Mouse (Mus musculus) ES-Bruce4 (cell line): ENCODE measurements around the gene Wfdc12. TPM values are rescaled to one million over a fixed set of nuclear protein-coding genes. Genes with fewer than 3 reads are reported as not detected.

Experiments
- H3K27ac ChIP-seq: 2 replicates; pipeline ENCODE4 v1.5.1; 2012; ENCODE audit warnings: low read length, inconsistent platforms; ENCODE audit not compliant: insufficient read depth
- H3K27me3 ChIP-seq: 2 replicates; pipeline ENCODE4 v1.6.1; 2012; ENCODE audit warnings: mild to moderate bottlenecking, low read length, inconsistent platforms; ENCODE audit not compliant: control insufficient read depth, poor library complexity, insufficient read depth, severe bottlenecking
- H3K36me3 ChIP-seq: 2 replicates; pipeline ENCODE4 v1.6.1; 2012; ENCODE audit warnings: inconsistent platforms, mild to moderate bottlenecking, low read length, moderate library complexity; ENCODE audit not compliant: control insufficient read depth, poor library complexity, insufficient read depth, severe bottlenecking
- H3K4me1 ChIP-seq: one replicate; pipeline ENCODE4 v1.8.1; 2011; ENCODE audit warnings: low read length; ENCODE audit not compliant: control insufficient read depth, insufficient read depth
- H3K4me3 ChIP-seq: 2 replicates; pipeline ENCODE4 v1.5.1; 2011; ENCODE audit warnings: low read depth, mild to moderate bottlenecking, low read length
- H3K9ac ChIP-seq: 2 replicates; pipeline ENCODE4 v1.6.1; 2012; ENCODE audit warnings: low read depth, mild to moderate bottlenecking, inconsistent platforms; ENCODE audit not compliant: poor library complexity, severe bottlenecking
- H3K9me3 ChIP-seq: replicated peaks from 2 replicates; pipeline ENCODE4 v1.6.1; 2012; ENCODE audit warnings: mild to moderate bottlenecking, low read length, inconsistent platforms; ENCODE audit not compliant: control insufficient read depth, poor library complexity, insufficient read depth, severe bottlenecking
- CTCF ChIP-seq: IDR thresholded peaks from one replicate; pipeline ENCODE4 v1.8.1; 2011; ENCODE audit warnings: low read depth, low read length
- EP300 ChIP-seq: IDR thresholded peaks from 2 replicates; pipeline ENCODE4 v1.6.1; 2011; ENCODE audit warnings: low read depth, low read length; ENCODE audit not compliant: insufficient read depth
- POLR2A ChIP-seq: IDR thresholded peaks from one replicate; pipeline ENCODE4 v1.8.1; 2011; ENCODE audit warnings: low read length; ENCODE audit not compliant: insufficient read depth
- polyA plus RNA-seq: library from polyadenylated mRNA; stranded (reverse); fragments of >200 nt; gene quantifications from 2 replicates; pipeline ENCODE4 v1.2.4, GENCODE M21; 2011; ENCODE audit warnings: low read depth; ENCODE audit not compliant: missing spikeins, insufficient read depth, insufficient read length

Wfdc12 gene
- polyA plus RNA-seq, 1 experiment: not detected

- Histone ChIP-seq H3K4me3 (no peak overlapping the region), H3K36me3 (0 out of 2 replicates have a peak, but pooled peaks cover 5% of the 10 kb centered on the region), H3K27me3 (no peaks in the 10 kb centered on the region), H3K9me3 (no peaks in the 10 kb centered on the region), H3K9ac (no peak overlapping the region), H3K27ac (no peak overlapping the region), H3K4me1 (peaks cover 4% of the 10 kb centered on the region)
- no peak for TF ChIP-seq EP300
- TF ChIP-seq CTCF: no peak
- no peak for TF ChIP-seq POLR2A
These were observed 43.9 kb downstream of the Wfdc12 start for GRCm38 (mm10) chr2:164146556-164146955.

- Histone ChIP-seq H3K36me3 (0 out of 2 replicates have a peak, but pooled peaks cover 3% of the 10 kb centered on the region), H3K27me3 (no peaks in the 10 kb centered on the region), H3K4me1 (no peaks in the 10 kb centered on the region), H3K9ac (no peak overlapping the region), H3K9me3 (no peaks in the 10 kb centered on the region), H3K4me3 (no peak overlapping the region), H3K27ac (no peak overlapping the region)
- TF ChIP-seq EP300 (no peak), POLR2A (no peak)
These were observed 45.9 kb downstream of the Wfdc12 start for GRCm38 (mm10) chr2:164144541-164144940.

GRCm38 (mm10) chr2:164144025-164144424 lies 46.4 kb downstream of the Wfdc12 start:
- Histone ChIP-seq H3K4me1 (no peaks in the 10 kb centered on the region), H3K4me3 (no peak overlapping the region), H3K27ac (no peak overlapping the region), H3K36me3 (0 out of 2 replicates have a peak, but pooled peaks cover 3% of the 10 kb centered on the region), H3K27me3 (no peaks in the 10 kb centered on the region), H3K9me3 (no peaks in the 10 kb centered on the region), H3K9ac (no peak overlapping the region)
- TF ChIP-seq POLR2A (no peak), EP300 (no peak), CTCF (no peak)

GRCm38 (mm10) chr2:164142021-164142420 lies 48.4 kb downstream of the Wfdc12 start:
- no peak overlapping the region for H3K4me3 ChIP-seq
- H3K27ac ChIP-seq: no peak overlapping the region
- no peaks in the 10 kb centered on the region for H3K27me3 ChIP-seq
- no peaks in the 10 kb centered on the region for H3K4me1 ChIP-seq
- TF ChIP-seq POLR2A (no peak), EP300 (no peak)
- H3K9me3 ChIP-seq: no peaks in the 10 kb centered on the region
- H3K9ac ChIP-seq: no peak overlapping the region
- H3K36me3 ChIP-seq: no peaks in the 10 kb centered on the region

Other genes starting within 250 kb of the Wfdc12 start
- gene Ywhab, start 195.6 kb downstream of the Wfdc12 start, polyA plus RNA-seq: 132 and 137 TPM in 2 replicates
- gene Pabpc1l, start 165.2 kb downstream of the Wfdc12 start, polyA plus RNA-seq: 2.5 and 4.2 TPM in 2 replicates
- gene Stk4, start 120.3 kb downstream of the Wfdc12 start, polyA plus RNA-seq: 59.9 and 74.8 TPM in 2 replicates
- gene Tomm34, start 119.4 kb downstream of the Wfdc12 start, polyA plus RNA-seq: 90.0 and 91.0 TPM in 2 replicates
- gene Kcns1, start 19.5 kb downstream of the Wfdc12 start, polyA plus RNA-seq: 0.22 and 0.24 TPM in 2 replicates
- gene Wfdc5, start 7.9 kb downstream of the Wfdc12 start, polyA plus RNA-seq: not detected in 2 replicates
- not detected in 2 replicates for gene Wfdc15a, start 9.5 kb upstream of the Wfdc12 start, polyA plus RNA-seq
- not detected in 2 replicates for gene Wfdc15b, start 31.1 kb upstream of the Wfdc12 start, polyA plus RNA-seq
- gene Svs2, start 47.9 kb upstream of the Wfdc12 start, polyA plus RNA-seq: not detected in 2 replicates
- not detected in 2 replicates for gene Svs3b, start 66.0 kb upstream of the Wfdc12 start, polyA plus RNA-seq
- gene Svs4, start 87.9 kb upstream of the Wfdc12 start, polyA plus RNA-seq: not detected in 2 replicates
- not detected in 2 replicates for gene Svs3a, start 98.7 kb upstream of the Wfdc12 start, polyA plus RNA-seq
- gene Svs6, start 126.1 kb upstream of the Wfdc12 start, polyA plus RNA-seq: not detected in 2 replicates
- not detected in 2 replicates for gene Svs5, start 142.1 kb upstream of the Wfdc12 start, polyA plus RNA-seq
- gene Slpi, start 198.5 kb upstream of the Wfdc12 start, polyA plus RNA-seq: 1.6 and 1.8 TPM in 2 replicates
- gene Rbpjl, start 212.5 kb upstream of the Wfdc12 start, polyA plus RNA-seq: not detected in 2 replicates
- 0.93 and 1.7 TPM in 2 replicates for gene Matn4, start 214.6 kb upstream of the Wfdc12 start, polyA plus RNA-seq